Mouse (Mus musculus): ENCODE measurements at regions not wholly inside any gene's neighbourhood (a gene's known extent, or its start where the extent isn't known, plus 50 kb on each side); places are given as distances from the start of the nearest gene placed in this dataset.

DNA sequence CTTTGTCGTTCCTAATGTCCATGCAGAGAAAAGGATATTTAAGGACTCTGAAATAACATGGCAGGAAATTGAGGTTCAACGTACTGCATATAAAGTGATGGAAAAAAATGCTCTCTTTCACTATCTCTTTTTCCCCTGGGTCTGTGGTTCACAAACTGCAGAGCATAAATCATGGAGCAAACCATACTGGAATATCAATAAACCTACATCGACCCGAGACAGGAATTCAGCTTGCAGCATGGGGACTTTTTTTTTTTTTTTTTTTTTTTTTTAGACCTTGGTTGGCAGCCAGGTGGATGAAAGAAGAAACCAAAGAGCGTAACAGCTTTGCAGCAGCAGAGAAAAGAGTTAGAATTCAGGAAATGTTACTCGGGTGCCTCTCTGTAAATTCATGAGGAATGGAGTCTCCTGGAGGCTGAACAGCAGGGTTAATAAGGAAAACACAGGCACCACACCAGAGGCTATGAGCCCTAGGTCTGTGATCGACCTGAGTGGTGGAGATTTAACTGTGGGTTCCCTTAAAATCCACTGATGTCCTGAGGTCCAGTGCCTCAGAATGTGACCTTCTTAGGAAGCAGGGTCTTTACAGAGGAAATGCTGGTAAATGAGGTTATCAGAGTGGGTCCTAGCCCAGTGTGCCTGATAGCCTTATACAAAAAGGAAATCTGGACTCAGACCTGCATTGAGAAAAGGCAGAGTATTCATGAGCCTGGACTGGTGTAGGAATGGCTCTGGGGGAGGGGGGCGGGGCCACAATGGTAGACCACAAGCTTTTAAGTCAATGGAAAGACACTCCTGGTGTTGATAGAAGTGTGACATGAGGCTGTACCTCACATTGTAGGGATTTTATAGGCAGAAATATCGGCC is 290.0 kb downstream of the Lpin1 start:
- Histone ChIP-seq H3K9me3 (replicated peaks) (no peaks in the 10 kb centered on the region), H3K27ac (no peak overlapping the region), H3K9ac (no peak overlapping the region), H3K4me3 (no peak overlapping the region), H3K36me3 (no peaks in the 10 kb centered on the region), H3K27me3 (no peaks in the 10 kb centered on the region), H3K4me2 (no peak overlapping the region), H3K4me1 (replicated peaks) (no peaks in the 10 kb centered on the region)
- ATAC-seq (replicated peaks; ENCODE audit: insufficient number of reproducible peaks, insufficient read depth, low FRiP score, low read depth), result no peak
- 61% methylated on average over 9 of the region's 9 CpGs for WGBS

- no peak for ATAC-seq (replicated peaks; ENCODE audit: insufficient number of reproducible peaks, insufficient read depth, low FRiP score, low read depth)
- H3K4me3 ChIP-seq, result no peak overlapping the region
- H3K4me2 ChIP-seq, result no peak overlapping the region
- H3K36me3 ChIP-seq, result no peaks in the 10 kb centered on the region
- H3K4me1 ChIP-seq (replicated peaks), result no peaks in the 10 kb centered on the region
- H3K9me3 ChIP-seq (replicated peaks), result no peaks in the 10 kb centered on the region
- H3K27ac ChIP-seq, result no peak overlapping the region
- H3K27me3 ChIP-seq, result no peaks in the 10 kb centered on the region; the same call in 1 of the 2 replicates
- H3K9ac ChIP-seq, result no peak overlapping the region
- WGBS, result 83% methylated on average over 3 of the region's 3 CpGs
Measured at GRCm38 (mm10) chr12:16308101-16308500, 302.7 kb downstream of the Lpin1 start.

DNA sequence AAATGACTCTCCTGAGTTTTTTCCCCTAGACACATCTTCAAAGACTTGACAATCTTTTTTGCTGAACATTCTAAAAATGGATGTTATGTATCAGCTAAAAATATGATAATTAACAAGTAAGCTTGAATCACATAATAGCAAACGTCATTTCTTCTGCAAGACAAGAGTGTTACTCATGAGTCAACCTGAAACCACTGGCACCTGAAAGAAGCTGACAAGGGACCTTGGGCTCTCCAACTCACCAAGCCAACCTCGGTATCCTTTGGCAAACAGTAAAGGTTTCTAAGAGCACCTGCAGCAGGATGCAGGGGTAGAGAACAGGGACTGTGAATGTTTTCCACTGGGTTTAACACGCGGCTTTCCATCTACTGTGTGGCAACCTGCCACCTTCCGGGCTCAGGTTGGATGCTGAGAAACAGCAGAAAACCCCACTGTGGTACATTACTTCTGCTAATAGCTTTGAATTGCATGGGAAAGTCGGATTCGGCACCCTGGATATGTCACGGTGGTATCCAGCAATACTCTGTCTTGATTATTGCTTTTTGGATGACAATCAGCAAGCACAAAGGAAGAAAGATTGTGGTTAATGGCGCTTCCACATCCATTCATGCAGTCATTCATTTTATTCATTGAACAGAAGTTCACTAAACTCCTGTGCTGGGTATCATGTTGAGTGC is 305.9 kb downstream of the Lpin1 start:
- Histone ChIP-seq H3K4me1 (replicated peaks) (no peaks in the 10 kb centered on the region), H3K9ac (no peak overlapping the region), H3K4me3 (no peak overlapping the region), H3K27me3 (no peaks in the 10 kb centered on the region; the same call in 1 of the 2 replicates), H3K27ac (no peak overlapping the region), H3K9me3 (replicated peaks) (no peaks in the 10 kb centered on the region), H3K36me3 (no peaks in the 10 kb centered on the region), H3K4me2 (no peak overlapping the region)
- WGBS, result 86% methylated on average over 9 of the region's 9 CpGs
- no peak for ATAC-seq (replicated peaks; ENCODE audit: insufficient number of reproducible peaks, insufficient read depth, low FRiP score, low read depth)

DNA sequence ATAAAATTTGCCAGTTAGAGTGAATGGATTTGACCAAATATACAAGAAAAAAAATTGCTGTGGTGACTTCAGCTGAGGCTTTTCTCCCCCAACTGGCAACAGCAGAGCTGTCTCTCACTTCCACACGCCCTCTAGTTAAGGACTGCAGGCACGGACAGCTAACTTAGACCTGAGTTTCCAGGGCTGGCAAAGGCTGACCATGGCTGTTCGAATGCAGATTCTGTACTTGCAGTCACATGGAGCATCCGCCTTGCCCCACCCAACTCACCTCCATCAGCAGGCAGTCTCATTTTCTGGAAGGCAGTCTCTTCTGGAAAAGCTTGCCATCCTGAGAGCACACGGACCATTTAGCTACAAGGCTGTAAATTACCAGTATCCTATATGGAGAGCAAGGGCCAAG is 325.7 kb downstream of the Lpin1 start:
- 69% methylated on average over 5 of the region's 5 CpGs for WGBS
- ATAC-seq (replicated peaks; ENCODE audit: insufficient number of reproducible peaks, insufficient read depth, low FRiP score, low read depth), result no peak
- no peaks in the 10 kb centered on the region for H3K36me3 ChIP-seq

DNA sequence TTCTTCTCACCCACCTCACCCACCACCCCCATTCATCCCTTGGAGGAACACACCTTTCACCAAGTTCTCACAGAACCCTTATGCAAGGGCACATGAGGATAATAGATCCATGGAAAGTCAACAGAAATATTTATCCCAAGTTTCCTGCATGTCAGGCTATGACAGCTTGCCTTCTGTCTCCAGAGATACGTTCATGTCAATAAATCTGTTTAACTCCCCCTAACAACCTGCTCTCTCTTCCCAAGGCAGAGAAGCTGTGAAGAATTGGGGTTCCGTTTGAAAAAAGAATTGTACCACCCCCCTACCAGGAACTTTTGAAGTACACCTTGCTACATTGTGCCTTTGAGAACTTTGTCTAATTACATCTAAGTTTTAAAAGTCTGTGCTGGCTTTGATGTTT is 331.6 kb downstream of the Lpin1 start:
- H3K9me3 ChIP-seq (replicated peaks), result no peaks in the 10 kb centered on the region
- H3K4me3 ChIP-seq, result no peak overlapping the region
- H3K27me3 ChIP-seq, result no peaks in the 10 kb centered on the region
- no peak overlapping the region for H3K4me2 ChIP-seq
- WGBS, result 82% methylated on average over 2 of the region's 2 CpGs
- peaks cover 9% of the 10 kb centered on the region for H3K4me1 ChIP-seq (replicated peaks)
- no peaks in the 10 kb centered on the region for H3K36me3 ChIP-seq
- H3K27ac ChIP-seq, result no peak overlapping the region
- H3K9ac ChIP-seq, result no peak overlapping the region
- ATAC-seq (replicated peaks; ENCODE audit: insufficient number of reproducible peaks, insufficient read depth, low FRiP score, low read depth), result no peak

More for the DNA sequence above, 325.7 kb downstream of the Lpin1 start:
- Histone ChIP-seq H3K27ac (no peak overlapping the region), H3K4me1 (replicated peaks) (peaks cover 3% of the 10 kb centered on the region; the same call in 1 of the 2 replicates), H3K4me3 (no peak overlapping the region), H3K9ac (no peak overlapping the region), H3K9me3 (replicated peaks) (no peaks in the 10 kb centered on the region), H3K27me3 (no peaks in the 10 kb centered on the region), H3K4me2 (no peak overlapping the region)

DNA sequence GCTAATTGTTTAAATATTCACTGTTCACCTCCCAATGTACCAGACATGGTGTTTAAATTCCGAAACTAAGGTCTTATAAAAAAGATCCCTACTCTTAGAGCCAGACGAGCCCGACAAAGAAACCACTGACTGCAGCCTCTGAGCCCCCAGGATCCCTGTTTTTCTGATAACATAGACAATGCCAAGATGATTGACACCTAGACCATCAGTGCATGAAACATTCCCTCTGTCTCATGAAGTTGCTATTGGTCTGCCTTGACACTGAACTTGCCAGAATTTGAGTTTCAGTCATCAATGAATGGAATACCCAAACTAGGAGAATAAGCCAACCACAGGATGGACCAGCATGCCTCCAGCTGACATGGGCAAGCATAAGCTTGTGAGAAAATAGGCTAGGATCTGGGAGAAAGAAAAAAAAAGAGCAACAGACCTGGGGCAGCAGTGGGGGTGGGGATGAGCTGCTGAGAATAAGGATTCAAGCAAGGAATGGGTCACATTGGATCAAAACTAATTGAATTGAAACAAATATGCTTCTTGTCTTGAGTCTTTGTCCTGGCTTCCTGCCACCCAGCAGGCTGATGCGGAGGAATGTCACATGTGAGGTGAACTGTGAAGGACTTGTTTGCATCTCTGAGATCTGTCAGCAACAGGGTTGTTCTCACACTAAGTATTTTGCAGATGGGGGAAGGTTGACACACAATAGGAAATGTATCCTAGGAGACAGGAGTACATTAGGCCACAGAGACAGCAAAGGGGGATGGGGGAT is 333.0 kb downstream of the Lpin1 start:
- Histone ChIP-seq H3K27me3 (no peaks in the 10 kb centered on the region), H3K4me3 (no peak overlapping the region), H3K36me3 (no peaks in the 10 kb centered on the region), H3K9ac (no peak overlapping the region), H3K9me3 (replicated peaks) (no peaks in the 10 kb centered on the region), H3K27ac (no peak overlapping the region; the same call in 1 of the 2 replicates), H3K4me2 (no peak overlapping the region), H3K4me1 (replicated peaks) (peaks cover 9% of the 10 kb centered on the region)
- no peak for ATAC-seq (replicated peaks; ENCODE audit: insufficient number of reproducible peaks, insufficient read depth, low FRiP score, low read depth)
- WGBS, result 63% methylated on average over 4 of the region's 4 CpGs

DNA sequence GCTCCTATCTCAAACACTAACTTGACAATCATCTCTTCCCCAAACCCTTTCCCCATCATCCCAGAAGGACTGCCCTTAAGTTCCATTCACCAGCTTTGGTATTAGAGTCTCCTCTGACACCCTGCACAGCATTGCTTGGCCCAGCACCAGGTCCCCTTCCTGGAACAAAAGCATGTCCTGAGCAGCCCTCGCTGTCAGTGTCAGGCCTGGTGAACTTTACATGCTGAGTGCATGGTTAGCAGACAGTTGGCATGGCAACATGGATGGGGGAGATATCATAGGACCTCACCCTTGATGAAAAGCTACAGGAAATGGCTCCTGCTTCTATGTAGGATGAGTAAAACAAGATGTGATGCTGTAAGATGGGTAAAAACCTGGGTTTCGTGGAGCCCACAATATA is 333.6 kb downstream of the Lpin1 start:
- H3K9me3 ChIP-seq (replicated peaks), result no peaks in the 10 kb centered on the region
- no peak overlapping the region for H3K27ac ChIP-seq
- no peak for ATAC-seq (replicated peaks; ENCODE audit: insufficient number of reproducible peaks, insufficient read depth, low FRiP score, low read depth)
- no peak overlapping the region for H3K4me3 ChIP-seq
- no peaks in the 10 kb centered on the region for H3K36me3 ChIP-seq
- no peak overlapping the region for H3K4me2 ChIP-seq
- H3K9ac ChIP-seq, result no peak overlapping the region
- 42% methylated on average over 2 of the region's 2 CpGs for WGBS
- H3K4me1 ChIP-seq (replicated peaks), result peaks cover 9% of the 10 kb centered on the region
- no peaks in the 10 kb centered on the region for H3K27me3 ChIP-seq

- 84% methylated on average over 4 of the region's 4 CpGs for WGBS
- ATAC-seq (replicated peaks; ENCODE audit: insufficient number of reproducible peaks, insufficient read depth, low FRiP score, low read depth), result no peak
Measured at GRCm38 (mm10) chr12:16276301-16276700, 334.5 kb downstream of the Lpin1 start.

DNA sequence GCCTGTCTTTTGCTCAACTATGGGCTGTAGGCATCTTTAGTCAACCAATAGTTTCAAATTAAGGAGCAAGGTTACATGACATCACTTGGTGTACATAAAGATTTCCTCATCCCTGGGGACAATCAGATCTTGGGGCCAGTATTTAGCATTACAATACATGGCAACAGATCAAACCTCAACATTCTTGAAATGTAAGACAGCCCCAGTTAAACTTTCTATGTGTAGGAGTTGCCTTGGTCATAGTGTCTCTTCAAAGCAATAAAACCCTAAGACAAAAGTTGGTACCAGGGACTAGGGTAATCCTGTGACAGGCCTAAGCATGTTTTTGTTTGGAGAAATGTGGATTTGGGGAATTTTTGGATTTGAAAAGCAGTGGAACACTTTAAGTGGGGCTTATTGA is 338.3 kb downstream of the Lpin1 start:
- no peak overlapping the region for H3K4me3 ChIP-seq
- no peak for ATAC-seq (replicated peaks; ENCODE audit: insufficient number of reproducible peaks, insufficient read depth, low FRiP score, low read depth)
- no peaks in the 10 kb centered on the region for H3K27me3 ChIP-seq
- no peaks in the 10 kb centered on the region for H3K9me3 ChIP-seq (replicated peaks)
- H3K36me3 ChIP-seq, result no peaks in the 10 kb centered on the region
- H3K9ac ChIP-seq, result no peak overlapping the region
- H3K4me2 ChIP-seq, result no peak overlapping the region
- no peak overlapping the region for H3K27ac ChIP-seq
- H3K4me1 ChIP-seq (replicated peaks), result peaks cover 20% of the 10 kb centered on the region

More at GRCm38 (mm10) chr12:16276301-16276700, 334.5 kb downstream of the Lpin1 start:
- H3K9ac ChIP-seq, result no peak overlapping the region
- H3K4me2 ChIP-seq, result no peak overlapping the region
- H3K27ac ChIP-seq, result no peak overlapping the region
- H3K27me3 ChIP-seq, result no peaks in the 10 kb centered on the region
- H3K4me3 ChIP-seq, result no peak overlapping the region
- peaks cover 9% of the 10 kb centered on the region for H3K4me1 ChIP-seq (replicated peaks)
- H3K36me3 ChIP-seq, result no peaks in the 10 kb centered on the region
- no peaks in the 10 kb centered on the region for H3K9me3 ChIP-seq (replicated peaks)

- Histone ChIP-seq H3K4me1 (replicated peaks) (peaks cover 20% of the 10 kb centered on the region), H3K27me3 (no peaks in the 10 kb centered on the region), H3K4me2 (peak overlapping the region; percentile 3; the same call in 1 of the 2 replicates), H3K9ac (no peak overlapping the region), H3K9me3 (replicated peaks) (no peaks in the 10 kb centered on the region), H3K27ac (peak overlapping the region; percentile 43), H3K4me3 (no peak overlapping the region), H3K36me3 (no peaks in the 10 kb centered on the region)
- 47% methylated on average over 7 of the region's 7 CpGs for WGBS
- ATAC-seq (replicated peaks; ENCODE audit: insufficient number of reproducible peaks, insufficient read depth, low FRiP score, low read depth), result peak; percentile 74
Measured at GRCm38 (mm10) chr12:16270876-16271275, 339.9 kb downstream of the Lpin1 start.

GRCm38 (mm10) chr12:16269706-16270105 is 341.1 kb downstream of the Lpin1 start:
- Histone ChIP-seq H3K4me1 (replicated peaks) (peaks cover 20% of the 10 kb centered on the region), H3K27ac (no peak overlapping the region), H3K9me3 (replicated peaks) (no peaks in the 10 kb centered on the region), H3K4me2 (no peak overlapping the region), H3K4me3 (no peak overlapping the region), H3K27me3 (no peaks in the 10 kb centered on the region), H3K9ac (no peak overlapping the region), H3K36me3 (no peaks in the 10 kb centered on the region)
- ATAC-seq (replicated peaks; ENCODE audit: insufficient number of reproducible peaks, insufficient read depth, low FRiP score, low read depth), result no peak
- WGBS, result 38% methylated on average over 4 of the region's 4 CpGs
